Mouse (Mus musculus): ENCODE data around the gene Col4a4. TPM values are rescaled to one million over a fixed set of nuclear protein-coding genes. Genes with fewer than 3 reads are reported as not detected.

Gene Col4a4
- total and polyA plus RNA-seq, 3 experiments = 0.27 TPM; not detected in 2

DNA sequence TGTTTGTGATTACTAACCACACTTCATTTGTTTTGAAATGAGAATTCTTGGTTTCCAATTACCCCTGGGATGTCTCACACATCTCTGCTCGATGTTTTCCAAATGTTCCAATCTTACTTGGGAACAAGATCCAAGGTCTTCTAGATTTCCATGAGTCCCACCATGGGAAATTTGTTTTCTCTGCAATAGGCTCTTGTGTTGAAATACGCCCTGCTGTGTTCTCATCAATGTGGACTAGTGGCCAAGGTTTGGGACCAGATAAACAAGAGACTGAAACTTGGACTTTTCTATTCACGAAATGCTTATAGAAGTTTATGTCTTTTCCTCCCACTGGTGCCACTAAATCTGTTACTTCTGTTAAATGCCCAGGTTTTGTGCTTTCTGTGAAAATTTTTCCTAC is 11.0 kb downstream of the Col4a4 start:
- Histone ChIP-seq H3K9me3 (replicated peaks) (no peaks in the 10 kb centered on the region), H3K27me3 (ENCODE audit: insufficient read depth, low read length) (peaks cover 10% of the 10 kb centered on the region), H3K4me3 (ENCODE audit: low read depth, low read length) (no peak overlapping the region), H3K36me3 (replicated peaks) (no peaks in the 10 kb centered on the region), H3K4me1 (ENCODE audit: insufficient read depth, low read depth, low read length) (peaks cover 4% of the 10 kb centered on the region; the same call in 1 of the 2 replicates)
- ATAC-seq (ENCODE audit: extremely low read depth, insufficient number of reproducible peaks, low FRiP score, poor library complexity, severe bottlenecking) (no peak), DNase-seq (ENCODE audit: low spot score) (no peak)
- TF ChIP-seq CTCF (IDR thresholded peaks at IDR 0.05; ENCODE audit: low read depth, low read length) (no peak), GATA2 (IDR thresholded peaks at IDR 0.05; ENCODE audit: borderline replicate concordance, low read depth, low read length) (no peak), TAL1 (conservative IDR thresholded peaks at IDR 0.05; ENCODE audit: low read depth, low read length) (no peak), GATA1 (IDR thresholded peaks at IDR 0.05; ENCODE audit: borderline replicate concordance, low read length) (no peak), POLR2AphosphoS5 (IDR thresholded peaks at IDR 0.05; ENCODE audit: insufficient replicate concordance, low read depth, low read length) (no peak)

DNA sequence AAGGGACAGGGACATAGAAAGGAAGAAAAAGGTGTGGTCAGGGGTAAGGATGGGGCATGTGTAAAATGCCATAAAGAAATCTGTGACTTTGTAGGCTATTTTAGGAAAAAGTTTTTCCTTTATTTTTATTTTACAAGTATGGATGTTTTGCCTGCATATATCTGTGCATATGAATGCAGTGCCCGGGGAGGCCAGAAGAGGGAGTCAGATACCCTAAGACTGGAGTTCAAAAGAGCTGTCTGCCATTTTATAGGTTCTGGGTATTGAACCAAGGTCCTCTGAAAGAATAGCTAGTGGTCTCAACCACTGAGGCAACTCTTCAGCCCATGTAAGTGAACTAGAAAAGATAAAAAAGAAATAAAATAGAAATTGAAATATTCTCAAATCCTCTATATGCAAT is 14.9 kb downstream of the Col4a4 start:
- Histone ChIP-seq H3K4me3 (ENCODE audit: low read depth, low read length) (no peak overlapping the region), H3K36me3 (replicated peaks) (no peaks in the 10 kb centered on the region), H3K27me3 (ENCODE audit: insufficient read depth, low read length) (0 out of 2 replicates have a peak, but pooled peaks cover 2% of the 10 kb centered on the region), H3K4me1 (ENCODE audit: insufficient read depth, low read depth, low read length) (peaks cover 4% of the 10 kb centered on the region; the same call in 1 of the 2 replicates), H3K9me3 (replicated peaks) (no peaks in the 10 kb centered on the region)
- TF ChIP-seq GATA1 (IDR thresholded peaks at IDR 0.05; ENCODE audit: borderline replicate concordance, low read length) = no peak
- no peak for TF ChIP-seq GATA2 (IDR thresholded peaks at IDR 0.05; ENCODE audit: borderline replicate concordance, low read depth, low read length)
- TF ChIP-seq TAL1 (conservative IDR thresholded peaks at IDR 0.05; ENCODE audit: low read depth, low read length) = no peak
- TF ChIP-seq POLR2AphosphoS5 (IDR thresholded peaks at IDR 0.05; ENCODE audit: insufficient replicate concordance, low read depth, low read length) = no peak
- TF ChIP-seq CTCF (IDR thresholded peaks at IDR 0.05; ENCODE audit: low read depth, low read length) = peak; percentile 38
- no peak for DNase-seq (ENCODE audit: low spot score)
- no peak for ATAC-seq (ENCODE audit: extremely low read depth, insufficient number of reproducible peaks, low FRiP score, poor library complexity, severe bottlenecking)

DNA sequence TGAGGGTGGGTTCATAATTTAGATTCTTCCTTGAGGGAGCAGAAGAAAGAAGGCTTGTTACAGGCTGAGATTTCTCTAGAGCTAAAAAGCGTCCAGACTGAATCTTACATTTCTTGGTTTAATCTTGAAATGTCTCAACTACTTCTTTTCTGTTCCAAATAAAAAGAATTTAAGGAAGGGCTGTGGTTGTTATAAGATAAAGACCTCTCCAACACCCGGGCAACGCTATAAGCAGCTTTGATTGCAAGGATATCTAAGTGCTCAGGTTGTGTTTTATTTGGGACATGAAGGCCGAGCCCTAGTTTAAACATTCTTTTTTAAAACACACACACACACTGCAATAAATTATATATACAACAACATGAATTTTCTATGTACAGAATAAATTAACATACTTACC is 17.2 kb downstream of the Col4a4 start:
- Histone ChIP-seq H3K9me3 (replicated peaks) (no peaks in the 10 kb centered on the region), H3K27me3 (ENCODE audit: insufficient read depth, low read length) (0 out of 2 replicates have a peak, but pooled peaks cover 2% of the 10 kb centered on the region), H3K4me1 (ENCODE audit: insufficient read depth, low read depth, low read length) (peaks cover 4% of the 10 kb centered on the region; the same call in 1 of the 2 replicates), H3K4me3 (ENCODE audit: low read depth, low read length) (no peak overlapping the region), H3K36me3 (replicated peaks) (no peaks in the 10 kb centered on the region)
- no peak for TF ChIP-seq GATA2 (IDR thresholded peaks at IDR 0.05; ENCODE audit: borderline replicate concordance, low read depth, low read length)
- TF ChIP-seq CTCF (IDR thresholded peaks at IDR 0.05; ENCODE audit: low read depth, low read length) = no peak
- no peak for TF ChIP-seq POLR2AphosphoS5 (IDR thresholded peaks at IDR 0.05; ENCODE audit: insufficient replicate concordance, low read depth, low read length)
- TF ChIP-seq GATA1 (IDR thresholded peaks at IDR 0.05; ENCODE audit: borderline replicate concordance, low read length) = no peak
- DNase-seq (ENCODE audit: low spot score) (no peak), ATAC-seq (ENCODE audit: extremely low read depth, insufficient number of reproducible peaks, low FRiP score, poor library complexity, severe bottlenecking) (no peak)

DNA sequence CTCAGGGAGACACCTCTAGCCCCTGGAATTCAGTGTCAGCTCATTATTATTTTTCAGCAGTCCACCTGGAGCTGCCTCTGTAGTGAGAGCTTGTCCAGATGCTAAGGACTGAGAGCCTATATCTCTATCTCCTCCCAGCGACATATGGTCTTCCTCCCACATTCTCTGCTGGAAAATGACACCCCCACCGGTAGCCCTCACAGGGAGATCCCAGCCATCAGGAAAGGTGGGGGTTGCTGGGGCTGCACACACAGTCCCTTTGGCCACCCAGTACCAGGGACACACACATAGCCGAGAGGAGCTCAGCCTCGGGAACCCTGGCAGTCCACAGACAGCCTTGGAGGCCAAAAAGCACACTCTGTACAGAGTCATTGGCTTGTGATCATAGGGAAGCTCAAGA is 26.4 kb downstream of the Col4a4 start:
- ATAC-seq (ENCODE audit: extremely low read depth, insufficient number of reproducible peaks, low FRiP score, poor library complexity, severe bottlenecking) = no peak
- TF ChIP-seq GATA1 (IDR thresholded peaks at IDR 0.05; ENCODE audit: borderline replicate concordance, low read length) = no peak
- DNase-seq (ENCODE audit: low spot score) = no peak
- H3K4me3 ChIP-seq (ENCODE audit: low read depth, low read length) = no peak overlapping the region
- H3K4me1 ChIP-seq (ENCODE audit: insufficient read depth, low read depth, low read length) = no peaks in the 10 kb centered on the region
- peaks cover 44% of the 10 kb centered on the region for H3K27me3 ChIP-seq (ENCODE audit: insufficient read depth, low read length)
- no peaks in the 10 kb centered on the region for H3K9me3 ChIP-seq (replicated peaks)
- no peaks in the 10 kb centered on the region for H3K36me3 ChIP-seq (replicated peaks)

DNA sequence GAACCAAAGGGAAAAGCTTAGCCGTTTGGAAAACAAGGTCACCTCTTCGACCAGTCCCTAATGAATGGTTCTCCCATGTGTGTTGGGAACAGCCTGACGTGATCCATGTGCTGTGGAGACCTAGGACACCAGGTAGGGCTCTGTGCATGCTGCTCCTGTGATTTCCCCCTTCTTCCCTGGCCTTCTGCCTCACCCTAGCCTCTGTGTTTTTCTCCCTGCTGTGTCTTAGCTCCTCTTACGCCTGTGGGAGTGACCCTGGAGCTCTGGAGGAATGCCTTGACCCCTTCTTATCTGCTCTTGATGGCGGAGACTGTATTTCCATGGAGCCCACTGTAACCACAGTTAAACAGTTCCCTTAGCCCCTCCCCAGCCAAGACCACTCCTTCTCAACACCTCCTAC is 31.8 kb downstream of the Col4a4 start:
- no peak for ATAC-seq (ENCODE audit: extremely low read depth, insufficient number of reproducible peaks, low FRiP score, poor library complexity, severe bottlenecking)
- H3K4me3 ChIP-seq (ENCODE audit: low read depth, low read length) = no peak overlapping the region
- TF ChIP-seq POLR2AphosphoS5 (IDR thresholded peaks at IDR 0.05; ENCODE audit: insufficient replicate concordance, low read depth, low read length) = no peak
- TF ChIP-seq CTCF (IDR thresholded peaks at IDR 0.05; ENCODE audit: low read depth, low read length) = no peak
- no peak for TF ChIP-seq GATA1 (IDR thresholded peaks at IDR 0.05; ENCODE audit: borderline replicate concordance, low read length)
- no peak for TF ChIP-seq TAL1 (conservative IDR thresholded peaks at IDR 0.05; ENCODE audit: low read depth, low read length)

DNA sequence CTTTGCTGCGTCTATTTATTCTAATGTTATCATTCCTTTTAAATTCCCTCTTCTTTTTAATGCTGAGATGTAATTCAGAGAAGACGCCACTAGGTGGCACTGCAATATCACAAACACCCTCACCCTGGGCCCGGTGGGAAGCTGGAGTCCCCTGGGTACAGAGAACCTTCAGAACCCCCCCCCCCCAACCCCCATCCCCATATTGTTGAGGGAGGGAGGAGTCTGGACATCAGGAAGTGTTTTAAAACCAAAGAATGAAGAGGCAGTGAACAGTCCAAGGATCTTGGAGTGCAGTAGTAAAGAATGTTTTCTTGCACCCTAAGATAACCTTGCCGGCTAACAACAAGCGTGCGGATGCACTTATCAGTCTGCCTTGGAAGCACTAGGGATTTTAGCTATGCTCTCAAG is 32.2 kb downstream of the Col4a4 start:
- H3K9me3 ChIP-seq (replicated peaks) = no peaks in the 10 kb centered on the region
- peaks cover 6% of the 10 kb centered on the region for H3K4me1 ChIP-seq (ENCODE audit: insufficient read depth, low read depth, low read length)
- ATAC-seq (ENCODE audit: extremely low read depth, insufficient number of reproducible peaks, low FRiP score, poor library complexity, severe bottlenecking) = peak; percentile 28
- peak; percentile 26 for DNase-seq (ENCODE audit: low spot score)
- no peak for TF ChIP-seq GATA2 (IDR thresholded peaks at IDR 0.05; ENCODE audit: borderline replicate concordance, low read depth, low read length)
- TF ChIP-seq CTCF (IDR thresholded peaks at IDR 0.05; ENCODE audit: low read depth, low read length) = peak; percentile 44
- no peaks in the 10 kb centered on the region for H3K36me3 ChIP-seq (replicated peaks)
- no peak overlapping the region for H3K4me3 ChIP-seq (ENCODE audit: low read depth, low read length)
- peaks cover 28% of the 10 kb centered on the region for H3K27me3 ChIP-seq (ENCODE audit: insufficient read depth, low read length)

More for the DNA sequence above, 31.8 kb downstream of the Col4a4 start:
- Histone ChIP-seq H3K36me3 (replicated peaks) (no peaks in the 10 kb centered on the region), H3K9me3 (replicated peaks) (no peaks in the 10 kb centered on the region), H3K4me1 (ENCODE audit: insufficient read depth, low read depth, low read length) (peaks cover 6% of the 10 kb centered on the region), H3K27me3 (ENCODE audit: insufficient read depth, low read length) (peaks cover 30% of the 10 kb centered on the region)
- DNase-seq (ENCODE audit: low spot score) = no peak

Measured in G1E (cell line).